Mouse (Mus musculus): ENCODE data around the gene Lrp2. TPM values are rescaled to one million over a fixed set of nuclear protein-coding genes. Genes with fewer than 3 reads are reported as not detected.

Gene Lrp2
- total RNA-seq, 2 experiments from 2014 or later: 0.09 TPM; not detected in 1

DNA sequence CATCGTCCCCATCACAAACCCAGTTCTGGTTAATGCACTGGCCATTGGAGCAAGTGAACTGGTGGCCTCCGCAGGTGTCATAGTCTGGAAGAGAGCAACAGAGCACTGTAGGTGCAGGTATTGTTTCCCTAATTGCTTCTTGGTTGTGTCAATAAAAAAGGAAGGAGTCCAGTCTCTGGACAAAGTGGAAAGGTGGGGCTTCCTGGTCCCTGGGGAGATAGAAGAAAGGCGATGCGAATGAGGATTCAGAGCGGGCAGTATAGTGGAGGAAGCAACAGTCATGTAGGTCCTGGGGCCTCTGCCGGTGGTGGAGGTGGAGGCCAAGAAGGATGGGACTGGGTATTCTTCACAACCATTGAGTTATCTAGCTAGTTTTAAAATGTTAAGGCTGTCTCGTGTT is 49.8 kb downstream of the Lrp2 start:
- intact Hi-C loops (cut with DNase I): no loop called here
- no peak for DNase-seq (ENCODE audit: low spot score in 2 of 2)

DNA sequence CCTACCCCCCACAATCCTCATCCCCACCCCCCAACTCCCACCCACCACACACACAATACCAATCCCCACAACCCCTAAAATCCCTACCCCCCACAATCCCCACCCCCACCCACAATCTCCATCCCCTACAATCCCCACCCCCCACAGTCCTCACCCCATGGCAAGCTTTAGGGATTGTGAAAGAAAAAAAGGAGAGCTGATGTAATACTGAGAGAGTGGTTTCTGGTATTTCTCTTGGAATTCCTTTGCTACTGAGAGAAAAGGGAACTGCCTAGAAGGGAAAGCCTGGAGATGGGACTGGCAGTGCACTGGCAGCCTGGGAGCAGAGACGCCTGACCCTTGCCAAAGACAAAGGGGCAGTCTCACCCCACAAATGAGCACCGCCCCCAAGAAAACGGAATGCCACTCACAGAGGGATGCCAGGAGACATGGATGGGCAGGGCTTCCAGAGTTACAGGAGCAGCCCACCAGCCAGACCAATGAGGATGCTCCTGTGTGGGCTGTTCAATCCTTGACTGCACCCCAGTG is 54.3 kb downstream of the Lrp2 start:
- intact Hi-C loops (cut with DNase I): no loop called here
- DNase-seq (ENCODE audit: low spot score in 2 of 2): no peak

DNA sequence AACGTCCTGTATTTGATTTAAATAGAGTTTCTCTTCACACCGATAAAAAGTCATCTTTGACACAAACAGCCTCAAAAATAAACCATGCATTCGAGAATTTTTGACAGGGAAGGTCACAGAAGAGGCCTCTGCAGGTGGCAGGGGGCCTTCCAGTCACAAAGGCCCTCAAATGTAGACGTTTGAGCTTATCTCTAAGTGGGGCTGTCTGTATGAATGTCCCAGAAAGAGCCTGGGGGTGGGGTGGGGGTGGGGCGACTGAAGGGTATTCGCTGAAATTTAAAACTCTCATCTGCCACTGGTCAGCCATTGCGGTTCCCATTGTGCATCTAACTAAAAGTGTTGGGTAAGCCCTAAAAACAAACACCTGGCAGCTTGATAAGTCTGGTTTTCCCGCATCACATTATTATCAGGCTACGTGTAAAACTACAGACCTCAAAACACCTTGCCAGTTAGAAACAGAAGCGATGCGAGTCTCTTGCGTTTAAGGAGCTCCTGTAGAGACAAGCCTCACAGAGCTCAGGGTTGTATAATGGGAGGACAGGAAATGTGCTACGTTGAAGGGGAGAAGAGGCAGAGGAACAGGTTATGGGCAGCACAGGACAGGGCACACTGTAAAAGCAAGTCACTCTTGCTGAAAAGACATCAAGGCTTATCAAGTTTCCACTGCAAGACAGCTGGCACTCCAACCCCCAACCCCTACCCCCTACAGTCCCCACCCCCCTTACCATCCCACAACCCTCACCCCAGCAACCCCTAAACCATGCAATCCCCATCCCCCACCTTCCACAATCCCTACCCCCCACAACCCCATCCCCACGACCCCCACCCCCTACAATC is 55.0 kb downstream of the Lrp2 start:
- DNase-seq (ENCODE audit: low spot score in 2 of 2): no peak
- intact Hi-C loops (cut with DNase I): no loop called here

DNA sequence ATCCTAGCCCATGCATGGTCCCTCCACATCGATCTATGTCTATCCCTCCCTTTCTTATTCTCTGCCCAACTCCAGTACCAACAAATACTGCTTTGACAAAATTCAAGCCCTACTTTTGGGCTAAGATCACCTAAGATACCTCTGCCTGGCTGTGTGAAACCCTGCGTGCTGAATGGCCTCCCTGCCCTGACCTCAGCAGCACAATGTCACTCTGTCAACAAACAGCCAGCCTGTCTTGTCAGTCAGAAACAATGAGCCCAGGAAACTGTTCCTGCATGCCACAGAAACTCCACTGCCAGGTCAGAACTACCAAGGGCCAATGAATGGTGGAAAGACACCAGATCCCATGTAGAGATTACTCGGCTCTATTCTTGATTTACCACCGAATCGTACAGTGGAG is 55.7 kb downstream of the Lrp2 start:
- intact Hi-C loops (cut with DNase I): no loop called here
- DNase-seq (ENCODE audit: low spot score in 2 of 2): no peak

DNA sequence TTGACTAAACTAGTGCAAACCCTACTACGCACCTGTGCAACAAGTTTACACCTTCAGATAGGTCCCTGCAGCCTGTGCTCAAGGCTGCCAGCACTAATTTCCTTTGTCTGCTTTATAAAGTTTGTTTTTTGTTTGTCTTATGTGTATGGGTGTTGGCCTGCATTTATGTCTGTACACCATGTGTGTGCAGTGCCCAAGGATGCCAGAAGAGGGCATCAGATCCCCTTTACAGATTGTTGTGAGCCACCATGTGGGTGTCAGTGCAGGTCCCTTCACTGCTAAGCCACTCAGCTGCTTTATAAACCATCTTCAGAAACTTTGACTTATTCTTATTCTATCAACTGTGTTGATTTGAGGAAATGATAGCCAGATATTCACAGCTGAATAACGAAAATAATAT is 65.6 kb downstream of the Lrp2 start:
- DNase-seq (ENCODE audit: low spot score in 2 of 2): no peak
- intact Hi-C loops (cut with DNase I): no loop called here

DNA sequence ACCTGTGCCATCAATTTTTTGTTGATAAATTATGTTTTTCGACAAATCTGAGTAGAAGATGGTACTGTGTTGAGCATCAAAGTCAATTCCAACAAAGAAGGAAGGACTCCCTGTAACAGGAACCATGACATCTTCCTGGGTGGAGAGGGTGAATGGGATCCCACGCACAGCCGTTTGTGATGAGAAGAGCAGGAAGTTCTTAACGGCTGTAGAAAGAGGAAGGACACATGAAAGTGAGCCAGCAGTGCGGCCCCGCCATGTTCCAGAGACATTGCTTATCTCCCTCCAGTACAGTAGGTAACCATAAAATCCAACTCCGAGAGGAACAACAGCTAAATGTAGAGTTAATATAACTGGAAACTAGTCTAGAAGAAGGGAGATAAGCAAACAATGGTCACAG is 67.6 kb downstream of the Lrp2 start:
- intact Hi-C loops (cut with DNase I): no loop called here

DNA sequence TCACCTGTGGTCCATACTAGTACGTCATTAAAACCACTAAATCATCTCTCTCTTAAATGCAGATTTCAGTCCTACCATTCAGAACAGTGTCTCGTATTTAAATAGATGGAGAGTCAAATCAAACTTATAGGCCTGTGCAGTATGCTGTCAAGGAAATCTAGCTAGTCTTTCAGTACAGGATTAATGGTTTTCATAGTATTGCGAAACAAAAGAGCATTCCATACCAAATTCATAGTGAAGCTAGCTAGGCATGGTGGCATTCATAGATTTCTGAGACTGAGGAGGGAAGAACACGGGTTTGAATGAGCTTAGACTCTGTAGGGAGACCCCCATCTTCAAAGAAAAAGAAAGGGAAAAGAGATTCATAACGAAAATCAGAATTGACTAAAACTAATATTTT is 74.1 kb downstream of the Lrp2 start:
- intact Hi-C loops (cut with DNase I): no loop called here

More for the DNA sequence above, 67.6 kb downstream of the Lrp2 start:
- no peak for DNase-seq (ENCODE audit: low spot score in 2 of 2)

DNA sequence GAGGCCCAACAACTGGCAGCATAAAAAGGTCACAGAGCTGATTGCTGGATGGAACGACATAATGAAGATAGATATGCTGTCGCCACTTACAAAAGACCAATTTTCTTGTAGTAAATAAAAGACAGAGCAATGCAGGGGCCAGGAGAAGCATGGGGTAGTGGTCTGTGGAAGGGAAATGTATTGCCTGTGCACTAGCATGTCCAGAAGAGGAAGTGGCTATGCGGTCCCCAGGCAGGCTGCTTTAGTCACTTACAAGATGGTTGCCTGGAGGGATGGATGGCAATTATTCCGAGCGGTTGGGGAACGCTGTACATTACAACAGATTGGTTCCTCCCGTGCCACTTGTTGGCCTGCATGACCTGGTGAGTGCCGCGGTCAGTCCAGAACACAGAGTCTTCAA is 85.5 kb downstream of the Lrp2 start:
- no peak for DNase-seq (ENCODE audit: low spot score in 2 of 2)

More for the DNA sequence above, 74.1 kb downstream of the Lrp2 start:
- DNase-seq (ENCODE audit: low spot score in 2 of 2): no peak

DNA sequence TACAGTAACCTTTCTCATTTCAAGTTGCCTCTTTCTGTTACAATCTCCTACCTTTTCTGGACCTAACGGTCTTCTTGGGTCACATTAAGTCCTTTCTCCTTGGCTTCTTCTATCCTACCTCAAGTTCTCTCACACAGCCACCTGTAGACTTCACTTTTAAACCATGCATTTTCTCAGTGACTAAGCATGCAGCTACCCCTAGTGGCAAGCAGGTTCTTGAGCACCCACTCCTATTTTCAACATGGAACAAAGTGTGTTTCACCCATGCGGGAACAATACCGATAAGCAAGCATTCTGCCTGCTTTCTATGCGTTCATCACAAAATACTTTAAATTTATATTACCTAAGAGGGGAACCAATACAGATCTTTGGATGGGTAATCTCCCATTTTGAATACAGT is 92.7 kb downstream of the Lrp2 start:
- intact Hi-C loops (cut with DNase I): no loop called here
- no peak for DNase-seq (ENCODE audit: low spot score in 2 of 2)

More for the DNA sequence above, 85.5 kb downstream of the Lrp2 start:
- intact Hi-C loops (cut with DNase I): no loop called here

DNA sequence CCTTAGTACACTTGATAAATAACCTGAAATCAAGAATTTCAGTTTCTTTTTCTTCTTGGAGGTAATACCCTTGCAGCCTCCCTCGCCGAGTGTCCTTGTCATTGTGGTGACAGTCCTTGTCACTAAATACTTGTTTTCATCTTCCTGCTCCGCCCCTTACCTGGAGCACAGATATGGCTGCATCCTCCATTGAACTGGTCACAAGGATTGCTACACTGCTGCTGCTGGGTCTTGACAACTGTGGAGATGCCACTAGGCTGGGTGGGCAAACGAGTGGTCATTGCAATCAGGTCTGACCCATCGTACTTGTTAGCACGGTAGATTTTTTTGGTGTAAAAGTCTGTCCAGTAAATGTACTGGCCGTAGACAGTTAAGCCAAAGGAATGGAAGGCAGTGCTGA is 104.9 kb downstream of the Lrp2 start:
- intact Hi-C loops (cut with DNase I): no loop called here

DNA sequence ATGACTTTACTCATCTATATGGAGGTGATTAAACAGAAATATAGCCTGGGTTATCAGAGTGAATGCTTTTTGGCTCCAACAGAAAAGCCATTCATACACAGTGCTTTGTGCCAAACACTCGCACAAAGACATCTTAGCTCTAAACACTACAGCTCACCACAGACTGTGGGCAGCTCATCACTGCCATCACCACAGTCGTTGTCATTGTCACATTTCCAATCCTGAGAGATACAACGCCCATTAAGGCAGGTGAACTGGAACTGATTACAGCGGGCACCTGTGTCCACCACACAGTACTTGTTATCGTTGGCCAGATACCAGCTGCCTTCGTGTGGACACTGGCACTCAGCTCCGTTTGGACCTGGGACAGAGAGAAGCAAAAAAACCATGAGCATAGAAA is 106.0 kb downstream of the Lrp2 start:
- DNase-seq (ENCODE audit: low spot score in 2 of 2): no peak
- intact Hi-C loops (cut with DNase I): no loop called here

More for the DNA sequence above, 104.9 kb downstream of the Lrp2 start:
- no peak for DNase-seq (ENCODE audit: low spot score in 2 of 2)

DNA sequence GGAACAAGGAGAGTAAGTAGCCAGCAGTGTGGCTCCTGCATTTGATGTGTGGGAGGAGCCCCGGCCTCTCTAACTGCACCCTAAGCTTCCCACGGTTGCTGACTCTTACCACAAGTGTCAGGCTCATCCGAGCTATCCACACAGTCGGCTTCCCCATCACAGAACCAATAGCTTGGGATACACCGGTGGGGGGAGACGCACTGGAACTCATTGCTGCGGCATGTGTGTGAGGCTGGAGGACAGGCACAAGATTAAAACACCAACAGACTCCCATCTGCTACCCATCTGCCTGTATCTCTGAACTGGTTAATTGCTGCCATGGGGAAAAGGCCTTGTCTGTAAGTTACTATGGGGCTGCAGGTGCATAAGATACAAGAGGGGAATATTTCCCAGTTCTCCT is 109.0 kb downstream of the Lrp2 start:
- intact Hi-C loops (cut with DNase I): no loop called here
- DNase-seq (ENCODE audit: low spot score in 2 of 2): no peak

DNA sequence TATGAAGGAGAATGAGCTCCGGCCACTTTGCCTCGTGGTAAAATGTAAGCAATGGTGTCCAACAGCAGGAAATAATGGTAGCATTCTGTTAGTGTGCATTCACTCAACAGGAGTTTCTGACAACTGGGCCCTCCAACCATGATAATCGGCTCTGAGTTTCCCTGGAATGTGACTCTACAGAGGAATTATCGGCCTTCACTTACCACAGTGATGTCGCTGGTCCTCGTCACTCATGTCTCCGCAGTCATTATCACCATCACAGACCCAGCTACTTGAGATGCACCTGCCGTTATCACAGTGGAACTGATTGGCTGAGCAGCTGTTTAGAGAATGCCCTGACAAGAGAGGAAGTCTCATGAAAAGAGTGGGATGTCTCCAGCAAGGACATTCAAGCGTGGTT is 110.7 kb downstream of the Lrp2 start:
- DNase-seq (ENCODE audit: low spot score in 2 of 2): no peak
- intact Hi-C loops (cut with DNase I): no loop called here

DNA sequence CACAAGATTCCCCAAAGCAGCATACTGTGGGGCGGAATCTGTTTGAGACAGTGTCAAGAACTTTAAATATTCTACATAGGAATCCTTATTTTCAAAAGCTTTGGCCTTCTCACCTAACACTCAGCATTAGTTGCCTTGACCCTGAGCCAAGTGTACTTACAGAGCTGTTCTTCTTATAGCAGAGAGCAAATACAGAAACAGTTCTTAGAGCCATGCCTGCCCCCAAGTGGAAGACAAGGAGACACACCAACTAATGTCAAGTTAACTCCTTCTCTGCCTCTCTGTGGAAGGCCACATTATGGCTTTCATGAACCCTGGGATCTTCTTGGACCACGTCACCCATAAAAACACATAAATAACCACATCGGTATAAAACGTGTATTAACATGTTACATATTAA is 114.0 kb downstream of the Lrp2 start:
- no peak for DNase-seq (ENCODE audit: low spot score in 2 of 2)
- intact Hi-C loops (cut with DNase I): no loop called here

DNA sequence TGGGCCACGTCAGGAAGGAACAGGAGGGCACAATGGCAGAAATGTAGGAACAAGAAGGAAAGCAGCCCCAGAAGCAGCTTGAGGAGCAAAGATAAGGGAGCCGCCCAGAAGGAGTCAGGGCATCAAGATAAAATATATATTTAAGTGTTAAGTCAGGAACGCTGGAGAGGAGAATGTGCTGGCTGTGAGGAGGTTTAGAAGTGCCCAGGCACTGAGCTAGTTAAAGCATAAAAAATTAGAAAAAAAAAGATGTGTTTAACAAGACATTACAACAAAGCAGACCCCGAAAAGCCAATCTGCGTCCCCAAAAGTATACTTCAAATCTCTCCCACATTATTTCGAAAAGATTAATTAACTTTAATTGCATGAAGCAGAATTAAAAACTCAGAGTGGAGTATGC is 122.3 kb downstream of the Lrp2 start:
- intact Hi-C loops (cut with DNase I): no loop called here
- DNase-seq (ENCODE audit: low spot score in 2 of 2): no peak

DNA sequence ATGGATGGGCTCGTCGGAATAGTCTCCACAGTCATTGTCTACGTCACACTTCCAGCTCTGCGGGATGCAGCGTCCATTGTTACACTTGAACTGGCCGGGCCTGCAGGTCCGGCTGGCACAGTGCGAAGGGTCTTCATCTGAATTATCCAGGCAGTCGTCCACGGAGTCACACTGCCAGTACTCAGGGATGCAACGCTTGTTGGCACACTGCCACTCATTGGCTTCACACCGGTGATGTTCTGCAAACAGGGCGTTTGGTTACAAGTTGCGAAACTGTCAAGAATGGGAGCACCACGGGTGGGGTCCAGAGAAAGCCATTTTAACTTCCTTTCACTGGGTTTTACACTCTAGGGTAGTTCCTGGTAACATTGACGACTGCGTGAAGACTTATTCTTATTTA is 126.4 kb downstream of the Lrp2 start:
- intact Hi-C loops (cut with DNase I): no loop called here
- no peak for DNase-seq (ENCODE audit: low spot score in 2 of 2)

DNA sequence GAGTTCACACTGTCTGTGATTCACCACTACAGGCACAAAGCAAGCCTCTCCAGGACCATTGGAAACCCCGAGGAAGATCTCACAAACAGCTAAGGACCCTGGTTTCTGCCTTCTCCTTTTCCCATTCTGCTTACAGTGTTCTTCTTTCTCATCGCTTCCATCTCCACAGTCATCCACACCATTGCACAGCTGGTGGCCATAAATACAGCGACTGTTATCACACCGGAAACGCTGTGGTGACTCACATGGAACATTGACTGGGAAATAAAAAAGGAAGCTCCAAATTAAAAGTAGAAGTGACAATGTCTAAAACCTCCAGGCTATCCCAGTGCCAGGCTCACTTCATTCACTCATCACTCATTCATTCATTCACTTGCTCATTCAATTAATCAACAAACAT is 134.7 kb downstream of the Lrp2 start:
- DNase-seq (ENCODE audit: low spot score in 2 of 2): no peak
- intact Hi-C loops (cut with DNase I): no loop called here

DNA sequence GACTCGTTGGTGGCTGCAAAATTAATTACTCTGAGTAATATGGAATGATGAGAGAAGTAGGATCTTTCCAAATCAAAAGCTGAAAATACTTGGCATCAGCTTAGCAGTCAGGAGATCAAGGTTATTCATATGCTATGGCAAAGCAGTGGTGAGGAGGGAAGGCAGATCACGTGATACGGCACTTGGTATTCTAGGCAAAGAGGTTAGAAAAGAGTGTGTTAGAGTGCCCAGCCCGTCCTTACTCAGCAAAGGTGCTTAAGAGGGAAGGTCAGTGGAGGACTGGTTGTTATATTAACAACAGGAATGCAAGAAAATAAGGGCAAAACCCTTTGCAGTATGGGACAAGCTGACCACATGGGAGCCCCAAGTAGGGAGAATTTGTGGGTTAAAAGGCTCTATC is 137.3 kb downstream of the Lrp2 start:
- intact Hi-C loops (cut with DNase I): no loop called here
- no peak for DNase-seq (ENCODE audit: low spot score in 2 of 2)

DNA sequence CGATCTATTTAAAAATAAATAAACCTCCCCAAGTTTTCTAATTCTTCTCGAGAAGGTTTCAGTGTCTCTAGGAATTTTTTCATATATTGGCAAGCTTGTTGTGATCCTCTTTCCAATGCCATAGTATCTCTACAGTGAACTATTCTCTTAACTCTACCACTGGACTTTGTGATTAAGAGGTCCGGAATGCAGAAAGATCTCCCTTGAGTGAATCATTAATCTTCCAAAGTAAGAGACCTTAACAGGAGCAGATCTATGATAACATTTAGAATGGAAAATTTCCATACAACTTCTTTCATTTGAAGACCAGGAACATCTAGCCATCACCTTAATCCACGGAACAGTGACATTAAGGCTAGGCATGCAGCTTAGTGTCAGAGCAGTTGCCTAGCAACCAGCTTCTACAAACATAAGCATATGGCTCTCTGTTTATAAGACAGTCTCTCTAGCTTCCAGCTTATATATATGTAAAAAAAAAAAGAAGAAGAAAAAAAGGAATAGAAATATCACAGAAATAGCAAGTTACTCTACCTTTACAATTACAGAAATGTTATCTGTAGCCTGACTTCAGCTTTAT is 139.9 kb downstream of the Lrp2 start:
- intact Hi-C loops (cut with DNase I): no loop called here
- no peak for DNase-seq (ENCODE audit: low spot score in 2 of 2)

DNA sequence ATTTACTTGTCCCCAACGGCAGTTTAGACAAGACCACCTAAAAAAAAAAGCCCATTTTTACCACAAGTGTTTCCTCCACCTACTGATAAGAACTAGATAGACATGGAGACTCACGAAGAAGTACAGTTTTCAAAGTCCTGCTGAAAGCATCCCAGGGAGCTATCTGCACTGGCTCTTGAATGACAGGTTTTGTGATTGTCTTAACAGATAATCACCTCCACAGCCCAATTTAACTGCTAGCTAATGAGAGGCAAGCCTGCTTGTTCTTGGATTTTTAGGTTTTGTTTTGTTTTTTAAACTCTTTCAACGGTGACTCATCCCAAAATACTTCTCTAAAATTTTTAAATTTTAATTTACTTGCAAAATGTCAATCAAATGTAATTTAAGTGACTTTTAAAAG is 144.2 kb downstream of the Lrp2 start:
- intact Hi-C loops (cut with DNase I): no loop called here
- DNase-seq (ENCODE audit: low spot score in 2 of 2): no peak

DNA sequence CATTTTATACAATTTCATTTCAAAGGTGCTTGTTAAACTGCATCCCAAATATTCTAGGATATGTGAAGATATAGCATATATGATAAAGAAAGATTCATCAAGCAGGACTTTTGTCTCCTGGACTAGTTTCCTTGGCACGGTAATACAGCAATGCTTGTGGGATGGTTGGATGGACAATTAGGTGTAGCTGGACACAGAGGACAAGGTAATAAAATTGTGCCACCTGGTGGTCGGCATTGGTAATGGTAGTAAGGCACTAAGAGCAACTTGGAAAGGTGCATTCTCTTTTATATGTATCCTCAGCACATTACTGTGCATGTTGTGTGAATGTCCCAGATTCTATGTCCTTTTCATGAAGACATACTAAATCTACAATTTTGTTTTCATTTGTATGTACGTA is 157.7 kb downstream of the Lrp2 start:
- intact Hi-C loops (cut with DNase I): loop anchor here (5.0 to 10.0 kb wide), 2 partner anchors 323 to 646 kb away; no protein-coding TSS in a partner anchor
- DNase-seq (ENCODE audit: low spot score in 2 of 2): peak; percentile 41 to 71

All from left cerebral cortex, postnatal 36 days (tissue).